Mouse (Mus musculus) stomach, embryonic 14.5 days (tissue): Measurements from ENCODE around the gene 2310057M21Rik. TPM values are rescaled to one million over a fixed set of nuclear protein-coding genes. Genes with fewer than 3 reads are reported as not detected.

Source experiments
- ATAC-seq: fragments of 200-750 bp; cut with Nextera tagmentation; 2 replicates; pipeline ENCODE4 v1.8.0; 2017; ENCODE audit warnings: low read depth, moderate TSS enrichment; ENCODE audit not compliant: insufficient number of reproducible peaks, insufficient read depth, low FRiP score
- H3K27ac ChIP-seq: fragments of 300-500 bp; sonication (generic); 2 replicates; pipeline ENCODE4 v1.5.1; 2014; ENCODE audit warnings: mild to moderate bottlenecking, low read length, moderate library complexity, mixed read lengths
- H3K27me3 ChIP-seq: fragments of 300-500 bp; sonication (generic); 2 replicates; pipeline ENCODE4 v1.6.1; 2014; ENCODE audit warnings: low read length, control low read depth, mixed read lengths; ENCODE audit not compliant: control insufficient read depth, insufficient read depth
- H3K36me3 ChIP-seq: fragments of 300-500 bp; sonication (generic); 2 replicates; pipeline ENCODE4 v1.6.1; 2014; ENCODE audit warnings: mild to moderate bottlenecking, control low read depth, low read length, moderate library complexity, mixed read lengths; ENCODE audit not compliant: control insufficient read depth, insufficient read depth
- H3K4me1 ChIP-seq: fragments of 300-500 bp; sonication (generic); 2 replicates; pipeline ENCODE4 v1.6.1; 2014; ENCODE audit warnings: low read length, control low read depth, mixed read lengths; ENCODE audit not compliant: control insufficient read depth, insufficient read depth
- H3K4me2 ChIP-seq: fragments of 300-500 bp; sonication (generic); replicated peaks from 2 replicates; pipeline ENCODE4 v1.6.1; 2014; ENCODE audit warnings: low read depth, low read length, control low read depth
- H3K4me3 ChIP-seq: fragments of 300-500 bp; sonication (generic); 2 replicates; pipeline ENCODE4 v1.5.1; 2014; ENCODE audit warnings: low read depth, low read length, control low read depth
- H3K9ac ChIP-seq: fragments of 300-500 bp; sonication (generic); replicated peaks from 2 replicates; pipeline ENCODE4 v1.6.1; 2014; ENCODE audit warnings: low read depth, mild to moderate bottlenecking, control low read depth, low read length, moderate library complexity, mixed read lengths
- H3K9me3 ChIP-seq: fragments of 300-500 bp; sonication (generic); 2 replicates; pipeline ENCODE4 v1.6.1; 2016; ENCODE audit warnings: low read depth, low read length, control low read depth; ENCODE audit not compliant: control insufficient read depth
- whole genome bisulfite sequencing: fragments of 180-500 bp; shearing (Covaris S2); extraction: QIAGEN DNeasy Blood & Tissue Kit; methylation state at CpG from one replicate; pipeline ENCODE4 v1.1.7; 2014; 5-methylcytosine and 5-hydroxymethylcytosine counted together
- polyA plus RNA-seq: library from polyadenylated mRNA; unstranded; fragments of >200 nt; fragmentation: Nextera tagmentation; extraction: Ambion mirVana; gene quantifications from 2 replicates; pipeline ENCODE4 v1.2.1, GENCODE M21; 2014

The 2310057M21Rik gene
- polyA plus RNA-seq, 1 experiment from 2014 or later = 23.4 TPM

- Histone ChIP-seq H3K4me3 (peak overlapping the region; percentile 58), H3K9ac (peak overlapping the region; percentile 73), H3K27ac (0 out of 2 replicates have a peak overlapping the region, but pooled peaks have one; percentile 95), H3K27me3 (no peaks in the 10 kb centered on the region), H3K4me2 (peak overlapping the region; percentile 55), H3K4me1 (0 out of 2 replicates have a peak, but pooled peaks cover 3% of the 10 kb centered on the region), H3K36me3 (peaks cover 8% of the 10 kb centered on the region; the same call in 1 of the 2 replicates), H3K9me3 (no peaks in the 10 kb centered on the region)
- WGBS = 71% methylated on average over 9 of the region's 9 CpGs
- ATAC-seq = no peak
Measured at GRCm38 (mm10) chr7:131371880-131372651, 9.5 kb upstream of the 2310057M21Rik start.

- WGBS = 5% methylated on average over 9 of the region's 9 CpGs
- ATAC-seq = no peak; the same call in 1 of the 2 replicates
- H3K4me1 ChIP-seq = 0 out of 2 replicates have a peak, but pooled peaks cover 3% of the 10 kb centered on the region
- no peaks in the 10 kb centered on the region for H3K9me3 ChIP-seq
- peak overlapping the region; percentile 95 for H3K27ac ChIP-seq
- peak overlapping the region; percentile 55 for H3K4me2 ChIP-seq
- no peaks in the 10 kb centered on the region for H3K27me3 ChIP-seq
- peak overlapping the region; percentile 58 for H3K4me3 ChIP-seq
- peaks cover 8% of the 10 kb centered on the region; the same call in 1 of the 2 replicates for H3K36me3 ChIP-seq
- peak overlapping the region; percentile 73 for H3K9ac ChIP-seq
Measured at GRCm38 (mm10) chr7:131371470-131371860, 8.9 kb upstream of the 2310057M21Rik start.

- H3K4me3 ChIP-seq = peak within 1 kb of the TSS; percentile 58
- H3K36me3 ChIP-seq = peaks cover 8% of the 10 kb centered on the region; the same call in 1 of the 2 replicates
- H3K9me3 ChIP-seq = no peaks in the 10 kb centered on the region
- H3K4me2 ChIP-seq = peak within 1 kb of the TSS; percentile 55
- H3K27ac ChIP-seq = peak within 1 kb of the TSS; percentile 95
- ATAC-seq = peak; percentile 94
- H3K27me3 ChIP-seq = no peaks in the 10 kb centered on the region
- peak within 1 kb of the TSS; percentile 73 for H3K9ac ChIP-seq
- 4% methylated on average over 47 of the region's 47 CpGs for WGBS
- 0 out of 2 replicates have a peak, but pooled peaks cover 3% of the 10 kb centered on the region for H3K4me1 ChIP-seq
Measured at GRCm38 (mm10) chr7:131370648-131371469, 8.3 kb upstream of the 2310057M21Rik start, which contains the start of gene Pstk. TSS of gene Pstk (plus strand) at chr7:131371141.

GRCm38 (mm10) chr7:131364131-131364530, 1.6 kb upstream of the 2310057M21Rik start:
- no peaks in the 10 kb centered on the region for H3K27me3 ChIP-seq
- no peaks in the 10 kb centered on the region for H3K36me3 ChIP-seq
- H3K27ac ChIP-seq = no peak overlapping the region; the same call in 1 of the 2 replicates
- H3K4me2 ChIP-seq = no peak overlapping the region
- no peaks in the 10 kb centered on the region for H3K9me3 ChIP-seq
- H3K9ac ChIP-seq = no peak overlapping the region
- WGBS = 82% methylated on average over 8 of the region's 8 CpGs
- H3K4me3 ChIP-seq = no peak overlapping the region
- peaks cover 4% of the 10 kb centered on the region; the same call in 1 of the 2 replicates for H3K4me1 ChIP-seq
- ATAC-seq = no peak

GRCm38 (mm10) chr7:131362269-131362614, 317 bp downstream of the 2310057M21Rik start:
- Histone ChIP-seq H3K27me3 (no peaks in the 10 kb centered on the region), H3K36me3 (no peaks in the 10 kb centered on the region; the same call in none of the 2 replicates), H3K9ac (peak overlapping the region; percentile 87), H3K4me2 (peak overlapping the region; percentile 64), H3K9me3 (no peaks in the 10 kb centered on the region), H3K4me3 (peak overlapping the region; percentile 89), H3K27ac (peak overlapping the region; percentile 86), H3K4me1 (peaks cover 4% of the 10 kb centered on the region; the same call in 1 of the 2 replicates)
- peak; percentile 62 for ATAC-seq
- WGBS = 0% methylated on average over 32 of the region's 35 CpGs

GRCm38 (mm10) chr7:131356105-131356504, 6.5 kb downstream of the 2310057M21Rik start:
- peaks cover 15% of the 10 kb centered on the region for H3K36me3 ChIP-seq
- WGBS = 97% methylated on average over 13 of the region's 13 CpGs

GRCm38 (mm10) chr7:131345856-131346541, 16.6 kb downstream of the 2310057M21Rik start:
- Histone ChIP-seq H3K4me3 (no peak overlapping the region), H3K27ac (no peak overlapping the region), H3K4me2 (no peak overlapping the region), H3K9me3 (no peaks in the 10 kb centered on the region), H3K27me3 (no peaks in the 10 kb centered on the region), H3K4me1 (no peaks in the 10 kb centered on the region), H3K9ac (no peak overlapping the region), H3K36me3 (peaks cover 48% of the 10 kb centered on the region)
- no peak for ATAC-seq
- WGBS = 81% methylated on average over 7 of the region's 7 CpGs

More at GRCm38 (mm10) chr7:131356105-131356504, 6.5 kb downstream of the 2310057M21Rik start:
- Histone ChIP-seq H3K4me2 (no peak overlapping the region), H3K4me3 (no peak overlapping the region), H3K27me3 (no peaks in the 10 kb centered on the region), H3K27ac (no peak overlapping the region), H3K9ac (no peak overlapping the region), H3K4me1 (no peaks in the 10 kb centered on the region), H3K9me3 (no peaks in the 10 kb centered on the region)
- ATAC-seq = no peak
